Mouse (Mus musculus): ENCODE data around the gene Ppp1r16b. TPM values are rescaled to one million over a fixed set of nuclear protein-coding genes. Genes with fewer than 3 reads are reported as not detected.

Gene Ppp1r16b
- polyA plus RNA-seq, 1 experiment from 2014 or later = 12.4 TPM

DNA sequence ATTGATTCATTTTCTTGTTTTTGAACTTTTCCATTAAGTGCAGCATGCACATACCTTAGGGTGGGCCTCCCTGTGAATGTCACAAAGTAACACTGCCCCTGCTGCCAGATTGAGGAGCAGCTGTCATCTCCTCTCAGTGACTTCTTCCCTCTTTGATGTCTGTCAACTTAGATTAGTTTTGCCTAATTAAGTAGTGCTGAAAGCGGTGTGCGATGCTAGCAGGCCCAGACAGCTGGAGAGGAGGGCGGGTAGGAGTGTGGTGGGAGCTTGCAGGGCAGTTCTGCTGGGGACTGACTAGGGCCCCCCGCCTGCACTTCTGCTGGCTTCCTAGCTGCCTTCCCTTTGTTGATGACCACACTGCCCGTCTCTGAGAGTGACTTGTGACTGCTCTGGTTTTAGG is 33.3 kb upstream of the Ppp1r16b start:
- Histone ChIP-seq H3K27ac (ENCODE audit: low read depth, low read length) (no peak overlapping the region), H3K4me3 (ENCODE audit: low read depth, low read length) (no peak overlapping the region), H3K9me3 (replicated peaks; ENCODE audit: control insufficient read depth, low read length) (no peaks in the 10 kb centered on the region), H3K27me3 (replicated peaks; ENCODE audit: control insufficient read depth, insufficient read depth, low read length) (no peaks in the 10 kb centered on the region), H3K4me2 (ENCODE audit: low read length) (no peak overlapping the region), H3K4me1 (ENCODE audit: control insufficient read depth, insufficient read depth, low read length) (no peaks in the 10 kb centered on the region; the same call in 1 of the 2 replicates), H3K36me3 (ENCODE audit: control insufficient read depth, insufficient read depth, low read length) (peaks cover 85% of the 10 kb centered on the region), H3K9ac (ENCODE audit: low read length) (no peak overlapping the region)
- WGBS = 75% methylated on average over 5 of the region's 5 CpGs
- ATAC-seq (no peak), DNase-seq (ENCODE audit: low spot score) (no peak)

- Histone ChIP-seq H3K36me3 (ENCODE audit: control insufficient read depth, insufficient read depth, low read length) (peaks cover 46% of the 10 kb centered on the region), H3K4me1 (ENCODE audit: control insufficient read depth, insufficient read depth, low read length) (no peaks in the 10 kb centered on the region), H3K4me2 (ENCODE audit: low read length) (no peak overlapping the region), H3K27me3 (replicated peaks; ENCODE audit: control insufficient read depth, insufficient read depth, low read length) (no peaks in the 10 kb centered on the region), H3K9me3 (replicated peaks; ENCODE audit: control insufficient read depth, low read length) (no peaks in the 10 kb centered on the region), H3K27ac (ENCODE audit: low read depth, low read length) (no peak overlapping the region), H3K9ac (ENCODE audit: low read length) (no peak overlapping the region), H3K4me3 (ENCODE audit: low read depth, low read length) (no peak overlapping the region)
- WGBS = 14% methylated on average over 2 of the region's 2 CpGs
- ATAC-seq (peak; percentile 46), DNase-seq (ENCODE audit: low spot score) (peak; percentile 86)
Measured at GRCm38 (mm10) chr2:158641869-158642268, 23.3 kb upstream of the Ppp1r16b start.

- ATAC-seq = no peak
- H3K9ac ChIP-seq (ENCODE audit: low read length) = no peak overlapping the region
- WGBS = 82% methylated on average over 2 of the region's 2 CpGs
- H3K36me3 ChIP-seq (ENCODE audit: control insufficient read depth, insufficient read depth, low read length) = peaks cover 38% of the 10 kb centered on the region
- no peak overlapping the region for H3K4me3 ChIP-seq (ENCODE audit: low read depth, low read length)
- no peaks in the 10 kb centered on the region for H3K9me3 ChIP-seq (replicated peaks; ENCODE audit: control insufficient read depth, low read length)
- H3K27ac ChIP-seq (ENCODE audit: low read depth, low read length) = no peak overlapping the region
- H3K27me3 ChIP-seq (replicated peaks; ENCODE audit: control insufficient read depth, insufficient read depth, low read length) = no peaks in the 10 kb centered on the region
- no peak overlapping the region for H3K4me2 ChIP-seq (ENCODE audit: low read length)
- H3K4me1 ChIP-seq (ENCODE audit: control insufficient read depth, insufficient read depth, low read length) = no peaks in the 10 kb centered on the region
- DNase-seq (ENCODE audit: low spot score) = no peak
Measured at GRCm38 (mm10) chr2:158642587-158642986, 22.6 kb upstream of the Ppp1r16b start.

GRCm38 (mm10) chr2:158643791-158644190 is 21.4 kb upstream of the Ppp1r16b start:
- no peak for DNase-seq (ENCODE audit: low spot score)
- 79% methylated on average over 3 of the region's 3 CpGs for WGBS
- no peak overlapping the region for H3K4me2 ChIP-seq (ENCODE audit: low read length)
- H3K27ac ChIP-seq (ENCODE audit: low read depth, low read length) = no peak overlapping the region
- no peaks in the 10 kb centered on the region for H3K4me1 ChIP-seq (ENCODE audit: control insufficient read depth, insufficient read depth, low read length)
- no peak for ATAC-seq
- peaks cover 26% of the 10 kb centered on the region for H3K36me3 ChIP-seq (ENCODE audit: control insufficient read depth, insufficient read depth, low read length)
- no peaks in the 10 kb centered on the region for H3K27me3 ChIP-seq (replicated peaks; ENCODE audit: control insufficient read depth, insufficient read depth, low read length)
- H3K9me3 ChIP-seq (replicated peaks; ENCODE audit: control insufficient read depth, low read length) = no peaks in the 10 kb centered on the region
- no peak overlapping the region for H3K4me3 ChIP-seq (ENCODE audit: low read depth, low read length)
- no peak overlapping the region for H3K9ac ChIP-seq (ENCODE audit: low read length)

DNA sequence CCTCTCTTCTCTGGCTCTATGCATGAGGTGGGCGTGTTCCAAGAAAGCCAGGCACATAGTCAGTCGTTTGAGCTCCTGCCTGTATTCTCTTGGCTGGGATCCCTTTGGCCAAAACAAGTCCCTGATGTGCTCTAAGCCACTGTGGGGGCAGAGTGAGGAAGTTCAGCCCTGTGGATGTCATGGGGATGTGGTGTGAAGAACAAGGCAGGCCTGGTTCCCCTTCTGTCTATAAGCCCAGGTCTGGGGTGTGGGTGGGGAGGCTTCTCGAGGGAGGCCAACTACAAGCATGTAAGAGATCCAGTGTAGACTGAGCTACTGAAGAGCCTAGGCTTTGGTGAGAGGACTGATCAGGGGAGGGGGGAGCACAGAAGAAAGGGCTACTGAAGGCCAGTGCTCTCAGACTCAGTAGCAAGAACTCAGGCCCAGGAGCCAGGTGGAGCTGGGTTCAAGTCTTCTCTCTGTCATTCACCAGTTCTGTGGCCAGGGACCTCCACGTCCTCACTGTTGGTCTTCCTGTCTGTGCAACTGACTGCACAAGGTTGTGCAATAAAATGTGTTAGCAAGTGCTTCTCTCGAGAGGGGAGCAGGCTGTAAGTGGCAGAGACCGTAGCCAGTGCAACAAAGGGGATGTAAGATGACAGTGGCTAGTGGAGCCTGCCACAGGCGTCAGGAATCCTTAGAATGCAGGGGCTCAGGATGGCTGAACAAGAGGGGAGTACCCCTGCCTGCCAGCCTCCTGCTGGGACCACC is 13.9 kb upstream of the Ppp1r16b start:
- no peaks in the 10 kb centered on the region for H3K9me3 ChIP-seq (replicated peaks; ENCODE audit: control insufficient read depth, low read length)
- no peaks in the 10 kb centered on the region for H3K4me1 ChIP-seq (ENCODE audit: control insufficient read depth, insufficient read depth, low read length)
- 48% methylated on average over 7 of the region's 7 CpGs for WGBS
- no peak overlapping the region for H3K4me2 ChIP-seq (ENCODE audit: low read length)
- H3K27me3 ChIP-seq (replicated peaks; ENCODE audit: control insufficient read depth, insufficient read depth, low read length) = no peaks in the 10 kb centered on the region
- ATAC-seq = no peak
- H3K27ac ChIP-seq (ENCODE audit: low read depth, low read length) = no peak overlapping the region
- no peak overlapping the region for H3K4me3 ChIP-seq (ENCODE audit: low read depth, low read length)
- DNase-seq (ENCODE audit: low spot score) = no peak
- no peaks in the 10 kb centered on the region for H3K36me3 ChIP-seq (ENCODE audit: control insufficient read depth, insufficient read depth, low read length)
- no peak overlapping the region for H3K9ac ChIP-seq (ENCODE audit: low read length)

- Histone ChIP-seq H3K4me2 (ENCODE audit: low read length) (no peak overlapping the region), H3K9me3 (replicated peaks; ENCODE audit: control insufficient read depth, low read length) (no peaks in the 10 kb centered on the region), H3K4me3 (ENCODE audit: low read depth, low read length) (no peak overlapping the region), H3K27ac (ENCODE audit: low read depth, low read length) (no peak overlapping the region), H3K36me3 (ENCODE audit: control insufficient read depth, insufficient read depth, low read length) (no peaks in the 10 kb centered on the region), H3K27me3 (replicated peaks; ENCODE audit: control insufficient read depth, insufficient read depth, low read length) (no peaks in the 10 kb centered on the region), H3K9ac (ENCODE audit: low read length) (no peak overlapping the region), H3K4me1 (ENCODE audit: control insufficient read depth, insufficient read depth, low read length) (no peaks in the 10 kb centered on the region)
- DNase-seq (ENCODE audit: low spot score) (peak; percentile 82), ATAC-seq (peak; percentile 57; the same call in 1 of the 2 replicates)
- 2% methylated on average over 4 of the region's 4 CpGs for WGBS
Measured at GRCm38 (mm10) chr2:158652985-158653384, 12.2 kb upstream of the Ppp1r16b start.

GRCm38 (mm10) chr2:158654717-158655116 is 10.5 kb upstream of the Ppp1r16b start:
- H3K4me3 ChIP-seq (ENCODE audit: low read depth, low read length) = no peak overlapping the region
- no peaks in the 10 kb centered on the region for H3K9me3 ChIP-seq (replicated peaks; ENCODE audit: control insufficient read depth, low read length)
- H3K4me1 ChIP-seq (ENCODE audit: control insufficient read depth, insufficient read depth, low read length) = no peaks in the 10 kb centered on the region
- no peaks in the 10 kb centered on the region for H3K27me3 ChIP-seq (replicated peaks; ENCODE audit: control insufficient read depth, insufficient read depth, low read length)
- no peak overlapping the region for H3K4me2 ChIP-seq (ENCODE audit: low read length)
- no peak overlapping the region for H3K9ac ChIP-seq (ENCODE audit: low read length)
- DNase-seq (ENCODE audit: low spot score) (no peak), ATAC-seq (no peak)
- no peaks in the 10 kb centered on the region for H3K36me3 ChIP-seq (ENCODE audit: control insufficient read depth, insufficient read depth, low read length)
- 86% methylated on average over 9 of the region's 9 CpGs for WGBS
- no peak overlapping the region for H3K27ac ChIP-seq (ENCODE audit: low read depth, low read length)

- DNase-seq (ENCODE audit: low spot score) (no peak), ATAC-seq (no peak)
- no peak overlapping the region for H3K4me2 ChIP-seq (ENCODE audit: low read length)
- no peaks in the 10 kb centered on the region for H3K27me3 ChIP-seq (replicated peaks; ENCODE audit: control insufficient read depth, insufficient read depth, low read length)
- H3K36me3 ChIP-seq (ENCODE audit: control insufficient read depth, insufficient read depth, low read length) = no peaks in the 10 kb centered on the region
- no peaks in the 10 kb centered on the region for H3K4me1 ChIP-seq (ENCODE audit: control insufficient read depth, insufficient read depth, low read length)
- no peaks in the 10 kb centered on the region for H3K9me3 ChIP-seq (replicated peaks; ENCODE audit: control insufficient read depth, low read length)
- H3K27ac ChIP-seq (ENCODE audit: low read depth, low read length) = no peak overlapping the region
- H3K9ac ChIP-seq (ENCODE audit: low read length) = no peak overlapping the region
- 79% methylated on average over 4 of the region's 4 CpGs for WGBS
- no peak overlapping the region for H3K4me3 ChIP-seq (ENCODE audit: low read depth, low read length)
Measured at GRCm38 (mm10) chr2:158655806-158656205, 9.4 kb upstream of the Ppp1r16b start.

DNA sequence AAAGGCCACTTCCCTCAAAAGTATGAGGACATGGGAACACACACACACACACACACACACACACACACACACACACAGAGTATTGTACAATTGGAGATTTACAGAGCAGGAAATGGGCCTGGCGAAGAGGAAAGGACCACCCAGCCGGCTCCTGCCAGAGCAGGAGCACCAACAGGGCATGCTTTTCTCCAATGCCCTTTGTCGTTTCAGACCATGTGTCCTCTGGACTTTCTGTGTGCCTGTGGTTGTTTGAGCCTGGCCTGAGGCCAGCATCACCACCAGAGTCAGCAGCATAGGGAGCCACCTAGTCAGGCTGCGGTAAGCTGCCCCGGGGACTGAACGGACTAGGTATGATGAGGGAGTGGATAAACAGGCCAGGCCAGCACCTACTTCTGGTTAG is 6.4 kb upstream of the Ppp1r16b start:
- DNase-seq (ENCODE audit: low spot score) (no peak), ATAC-seq (no peak)
- Histone ChIP-seq H3K9me3 (replicated peaks; ENCODE audit: control insufficient read depth, low read length) (no peaks in the 10 kb centered on the region), H3K9ac (ENCODE audit: low read length) (no peak overlapping the region), H3K27me3 (replicated peaks; ENCODE audit: control insufficient read depth, insufficient read depth, low read length) (no peaks in the 10 kb centered on the region), H3K27ac (ENCODE audit: low read depth, low read length) (no peak overlapping the region), H3K4me1 (ENCODE audit: control insufficient read depth, insufficient read depth, low read length) (no peaks in the 10 kb centered on the region), H3K36me3 (ENCODE audit: control insufficient read depth, insufficient read depth, low read length) (no peaks in the 10 kb centered on the region), H3K4me2 (ENCODE audit: low read length) (no peak overlapping the region), H3K4me3 (ENCODE audit: low read depth, low read length) (no peak overlapping the region)
- 58% methylated on average over 6 of the region's 6 CpGs for WGBS
